Mouse (Mus musculus) heart, postnatal 0 days (tissue): ENCODE results near the gene Cmah.

Source experiments
- CTCF ChIP-seq: IDR thresholded peaks from 2 replicates; pipeline ENCODE4 v1.5.1; 2016; ENCODE audit warnings: antibody characterized with exemption, control low read depth, low read depth
- EP300 ChIP-seq: IDR thresholded peaks from 2 replicates; pipeline ENCODE4 v1.6.1; 2016; ENCODE audit warnings: antibody characterized with exemption, low read depth

- TF ChIP-seq CTCF (no peak), EP300 (no peak)
Observed at GRCm38 (mm10) chr13:24330128-24330527, 2.9 kb downstream of the Cmah start.
